Mouse (Mus musculus) urinary bladder, postnatal 4 days (tissue): Measurements from ENCODE around the gene Egln1.

Source experiments
- DNase-seq, 2 experiments: peaks; one replicate each; pipeline ENCODE4 v3.0.0; 2021 to 2022; ENCODE audit warnings: low spot score in 2 of 2

Gene Egln1

DNA sequence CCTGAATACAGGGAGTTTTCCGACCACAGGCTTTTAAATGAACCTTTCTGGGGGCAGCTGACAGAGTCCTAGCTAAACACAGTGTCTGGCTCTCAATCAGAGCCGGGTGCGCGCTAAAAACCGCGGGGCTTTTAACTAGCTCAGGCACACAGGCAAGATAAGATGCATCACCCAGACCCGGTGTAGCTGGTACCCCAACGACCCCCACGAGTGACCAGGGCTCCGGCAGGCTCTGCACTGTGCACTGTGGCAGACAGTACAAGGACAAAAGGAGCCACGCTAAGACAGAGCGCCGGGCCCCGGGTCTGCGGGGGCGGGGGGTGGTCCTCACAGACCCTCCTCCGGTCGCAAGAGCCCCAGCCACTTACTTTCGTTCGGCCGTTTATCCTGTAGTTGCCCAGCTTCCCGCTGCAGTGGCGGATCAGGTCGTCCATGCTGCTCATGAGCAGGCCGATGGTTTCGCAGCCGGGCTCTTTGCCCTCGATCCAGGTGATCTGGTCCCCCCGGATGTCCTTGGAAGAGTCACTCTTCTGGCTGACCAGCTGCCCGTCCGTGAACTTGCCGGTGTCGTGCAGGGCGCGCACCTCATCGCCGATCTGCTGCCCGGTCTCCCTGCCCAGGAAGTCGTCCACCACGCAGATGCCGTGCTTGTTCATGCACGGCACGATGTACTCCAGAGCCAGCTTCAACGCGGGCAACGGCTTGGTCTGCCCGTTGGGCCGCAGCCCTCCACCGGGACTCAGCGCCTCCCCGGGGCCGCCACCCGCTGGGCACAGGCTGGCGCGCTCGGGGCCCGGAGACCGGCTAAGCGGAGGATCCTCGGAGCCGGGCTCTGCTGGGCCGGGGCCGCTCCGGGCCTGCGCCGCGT, 1.0 kb downstream of the Egln1 start:
- peak in 1 of 2 experiments; percentile 48 for DNase-seq

- no peak for DNase-seq
Observed at GRCm38 (mm10) chr8:124944406-124944805, 4.7 kb downstream of the Egln1 start.

GRCm38 (mm10) chr8:124943801-124944200, 5.3 kb downstream of the Egln1 start:
- no peak for DNase-seq

DNA sequence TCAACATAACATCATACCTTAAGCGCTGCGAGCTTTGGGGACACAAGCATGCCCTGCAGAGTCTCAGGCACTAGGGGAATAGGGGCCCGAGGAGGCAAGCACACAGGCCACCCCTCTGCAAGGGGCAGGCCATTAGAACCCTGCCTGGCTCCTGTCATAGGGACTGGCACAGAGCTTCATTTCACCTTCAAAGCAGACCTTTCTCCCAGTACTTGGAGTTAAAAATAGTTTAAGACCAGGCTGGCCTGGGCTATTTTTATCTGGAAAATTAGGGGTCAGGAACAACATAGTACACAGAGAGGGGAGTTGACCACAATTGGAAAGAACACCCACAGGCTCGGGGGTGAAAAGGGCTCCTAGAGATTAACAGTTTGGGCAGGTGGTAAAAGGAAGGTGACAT, 11.8 kb downstream of the Egln1 start:
- DNase-seq: no peak

DNA sequence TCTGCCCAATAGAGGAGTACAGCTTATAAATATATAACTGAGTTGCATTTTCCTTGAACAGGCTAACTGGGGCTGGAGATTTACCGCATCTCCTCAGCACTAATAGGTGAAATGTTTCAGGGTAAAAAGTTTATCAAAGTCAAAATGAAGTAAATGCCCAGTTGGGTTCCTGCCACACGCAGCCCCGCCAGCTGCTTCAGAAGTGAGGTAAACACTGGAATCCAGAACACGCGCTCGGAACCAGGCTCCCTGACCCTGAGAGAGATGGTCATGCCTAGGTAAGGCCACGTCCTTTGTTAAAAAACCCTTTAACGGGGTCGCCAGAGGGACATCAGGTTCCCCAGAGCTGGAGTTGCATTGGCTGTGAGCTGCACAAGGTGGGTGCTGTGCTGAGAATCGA, 12.4 kb downstream of the Egln1 start:
- no peak for DNase-seq

GRCm38 (mm10) chr8:124935116-124935515, 14.0 kb downstream of the Egln1 start:
- no peak for DNase-seq

DNA sequence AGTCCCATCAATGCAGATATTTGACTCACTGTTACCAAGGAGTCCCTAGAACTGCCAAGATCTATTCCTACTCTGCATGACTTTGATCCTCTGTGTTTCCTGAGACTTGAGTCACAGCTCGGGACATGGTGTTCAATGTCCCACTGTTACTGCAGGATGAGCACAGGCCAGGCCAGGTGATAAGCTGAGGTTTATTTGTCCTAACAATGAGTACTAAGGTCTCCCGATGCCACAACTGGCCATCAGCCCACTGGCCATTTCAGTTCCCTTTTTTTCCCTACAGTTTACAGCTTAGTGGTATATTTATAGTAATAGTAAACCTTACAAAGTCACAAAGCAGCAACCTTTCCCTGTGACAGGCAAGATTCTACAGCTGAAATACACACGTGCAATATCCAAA, 16.7 kb downstream of the Egln1 start:
- no peak for DNase-seq

DNA sequence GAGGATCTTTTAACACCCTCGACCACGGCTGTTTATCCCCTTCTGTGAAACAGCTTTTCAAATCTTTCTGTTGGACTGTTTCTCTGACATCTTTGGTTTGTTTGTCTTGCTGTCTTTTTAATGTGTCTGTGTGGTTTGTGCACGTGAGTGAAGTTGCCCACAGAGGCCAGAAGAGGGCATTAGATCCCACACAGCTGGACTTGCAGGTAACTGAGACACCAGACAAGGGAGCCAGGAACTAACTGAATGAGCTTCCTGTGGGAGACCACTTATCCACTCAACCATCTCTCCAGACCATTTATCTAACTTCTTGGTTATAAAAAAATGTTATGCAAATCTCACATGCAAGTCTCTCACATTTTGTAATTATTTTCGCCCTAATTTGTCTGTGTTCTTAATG, 18.5 kb downstream of the Egln1 start:
- no peak for DNase-seq

DNA sequence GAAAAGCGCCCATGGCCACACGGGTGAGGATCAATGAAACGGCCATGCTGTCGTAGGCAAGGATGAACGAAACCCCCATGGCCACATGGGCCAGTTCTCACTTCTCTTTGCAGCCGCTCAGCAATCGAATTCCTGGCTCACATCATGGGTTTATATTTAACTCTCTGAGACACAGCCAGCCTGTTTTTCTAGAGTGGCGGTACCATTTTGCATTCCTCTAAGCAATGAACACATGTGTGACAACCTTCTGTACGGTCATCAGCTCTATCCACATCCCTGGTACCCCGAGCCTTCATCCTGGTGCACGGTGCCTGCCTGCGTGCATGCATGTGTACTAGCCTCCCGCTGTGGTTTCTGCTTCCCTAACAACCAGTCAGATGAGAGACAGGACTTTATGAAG, 19.0 kb downstream of the Egln1 start:
- no peak for DNase-seq

- DNase-seq: no peak
Observed at GRCm38 (mm10) chr8:124929006-124929405, 20.1 kb downstream of the Egln1 start.

- DNase-seq: peak; percentile 69 to 71
Observed at GRCm38 (mm10) chr8:124926351-124926771, 22.8 kb downstream of the Egln1 start.

DNA sequence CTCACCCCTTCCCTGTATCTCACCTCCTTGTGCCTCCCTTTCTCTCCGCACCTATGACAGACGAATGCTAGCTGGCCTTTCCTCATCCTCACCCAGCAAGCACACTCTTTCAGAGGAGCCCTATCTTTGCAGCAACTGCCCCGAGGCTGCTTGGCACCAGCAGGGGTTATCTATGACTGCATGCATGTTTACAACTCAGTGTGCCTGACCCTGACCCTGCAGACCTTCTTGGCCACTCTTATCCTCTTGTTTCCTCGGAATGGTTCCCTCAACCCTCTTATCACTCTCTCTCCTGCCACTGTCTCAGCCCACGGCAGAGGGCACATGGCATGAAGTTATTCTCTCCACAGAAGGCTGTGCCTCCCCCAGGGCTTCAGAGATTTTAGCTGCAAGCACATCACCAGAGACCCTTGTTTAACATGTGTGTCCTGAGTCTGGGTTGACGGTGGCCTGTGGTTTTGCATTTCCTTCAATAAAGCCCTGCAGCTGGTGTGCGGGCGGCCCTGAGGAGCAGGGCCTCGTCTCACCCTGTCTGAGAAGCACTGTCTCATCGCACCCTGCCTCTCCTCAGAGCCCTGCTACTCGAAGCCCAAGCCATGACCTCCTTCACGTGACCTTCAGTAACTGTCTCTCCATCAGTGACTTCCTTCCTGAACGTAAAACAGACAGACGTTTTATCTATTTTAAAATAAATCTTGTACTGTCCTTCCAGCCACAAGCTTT, 23.4 kb downstream of the Egln1 start:
- DNase-seq: no peak

- DNase-seq: no peak
Observed at GRCm38 (mm10) chr8:124923971-124924652, 25.0 kb downstream of the Egln1 start.

DNA sequence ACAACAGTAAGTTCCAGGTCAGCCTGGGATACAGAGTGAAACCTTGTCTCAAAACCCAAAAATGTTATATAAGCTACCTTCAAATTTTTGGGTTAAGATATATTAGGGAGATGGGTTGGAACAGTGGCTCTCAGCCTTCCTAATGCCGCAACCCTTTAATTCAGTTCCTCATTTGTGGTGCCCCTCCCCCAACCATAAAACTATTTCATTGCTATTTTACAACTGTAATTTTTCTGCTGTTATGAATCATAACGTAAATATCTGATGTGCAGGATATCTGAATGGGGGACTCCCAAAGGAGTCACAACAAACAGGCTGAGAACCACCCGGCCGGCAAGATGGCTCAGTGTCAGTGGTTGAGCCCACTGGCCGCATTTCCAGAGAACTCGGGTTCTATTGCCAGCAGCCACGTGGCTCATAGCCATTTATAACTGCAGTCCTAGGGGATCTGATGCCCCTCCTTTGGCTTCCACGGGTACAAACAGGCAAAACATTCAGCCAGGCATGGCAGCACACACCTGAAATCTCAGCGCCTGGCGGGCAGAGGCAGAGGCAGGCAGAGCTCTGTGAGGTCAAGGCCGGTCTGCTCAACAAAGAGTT, 26.5 kb downstream of the Egln1 start:
- DNase-seq: no peak

DNA sequence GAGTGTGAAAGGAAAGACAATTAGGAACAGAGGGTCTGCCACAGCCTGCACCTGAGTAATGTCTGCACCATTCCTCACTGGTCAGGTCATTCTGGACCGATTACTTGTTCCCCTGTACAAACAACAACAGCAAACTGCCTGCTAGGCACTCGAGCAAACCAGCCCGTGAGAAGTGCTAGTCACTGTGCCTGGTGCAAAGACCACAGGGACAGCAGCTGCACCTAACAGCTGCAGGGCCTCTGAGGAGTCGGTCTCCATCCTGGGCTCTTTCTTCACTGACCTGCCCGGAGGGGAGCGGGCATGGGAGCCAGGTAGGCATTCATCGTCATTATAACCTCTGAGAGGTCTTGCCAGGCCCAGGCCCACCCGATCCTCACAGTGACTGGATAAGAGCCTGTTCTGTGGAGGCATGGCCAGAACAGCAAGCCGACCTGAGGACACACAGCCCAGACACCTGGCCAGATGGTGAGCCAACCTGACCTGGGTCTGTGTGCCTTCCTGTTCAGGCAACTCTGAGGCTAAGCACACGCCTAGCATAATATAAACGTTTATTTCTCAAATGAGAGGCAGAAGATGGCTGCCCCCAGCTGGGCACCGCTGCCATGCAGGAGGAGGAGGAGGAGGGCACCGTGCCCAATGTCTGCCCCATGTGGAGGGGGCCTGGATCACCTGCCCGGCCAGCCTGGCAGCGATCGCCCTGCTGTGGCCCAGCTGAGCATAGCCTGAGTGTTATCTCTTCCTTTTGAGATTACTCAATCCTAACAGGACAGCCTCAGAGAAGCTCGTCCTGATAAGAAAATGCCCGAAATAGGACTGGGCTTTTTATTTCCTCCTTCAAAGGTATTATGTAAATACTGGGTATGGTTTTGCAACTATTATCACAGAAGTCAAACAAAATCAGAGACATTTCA, 27.5 kb downstream of the Egln1 start:
- no peak for DNase-seq

DNA sequence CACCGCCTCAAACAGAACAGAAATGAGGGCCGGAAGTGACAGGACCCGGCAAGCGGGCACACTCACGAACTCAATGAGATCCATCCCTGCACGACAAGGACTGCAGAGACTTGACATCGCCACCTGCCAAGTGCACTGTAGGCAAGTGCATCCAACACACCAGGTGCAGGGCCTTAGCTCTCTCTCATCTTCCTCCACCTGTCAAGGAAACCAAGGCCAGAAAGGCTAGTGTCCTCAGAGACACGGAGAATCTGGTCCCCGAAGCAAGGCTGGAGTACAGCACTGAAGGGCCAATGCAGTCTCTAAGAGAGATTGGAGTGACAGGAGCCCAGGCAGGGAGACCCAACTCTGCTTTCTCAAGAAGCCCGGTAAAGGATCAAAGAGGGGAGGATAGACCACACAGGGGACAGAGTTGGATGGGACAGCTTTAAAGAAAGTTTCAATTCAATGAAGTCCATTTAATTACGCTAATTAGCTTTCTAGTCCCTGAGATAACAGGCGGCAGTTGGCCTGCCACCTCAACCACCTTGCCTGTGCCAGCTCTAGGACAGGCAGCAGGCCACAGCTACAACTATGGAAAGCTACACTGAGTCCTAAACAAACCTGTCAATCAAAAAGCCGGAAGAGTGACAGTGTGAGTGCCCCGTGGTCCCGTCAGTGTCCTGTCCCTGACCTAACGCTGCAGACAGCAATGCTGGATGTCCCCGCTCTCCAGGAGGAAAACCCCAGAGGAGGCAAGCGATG, 31.2 kb downstream of the Egln1 start:
- DNase-seq: no peak

GRCm38 (mm10) chr8:124914061-124914460, 35.1 kb downstream of the Egln1 start:
- no peak for DNase-seq

DNA sequence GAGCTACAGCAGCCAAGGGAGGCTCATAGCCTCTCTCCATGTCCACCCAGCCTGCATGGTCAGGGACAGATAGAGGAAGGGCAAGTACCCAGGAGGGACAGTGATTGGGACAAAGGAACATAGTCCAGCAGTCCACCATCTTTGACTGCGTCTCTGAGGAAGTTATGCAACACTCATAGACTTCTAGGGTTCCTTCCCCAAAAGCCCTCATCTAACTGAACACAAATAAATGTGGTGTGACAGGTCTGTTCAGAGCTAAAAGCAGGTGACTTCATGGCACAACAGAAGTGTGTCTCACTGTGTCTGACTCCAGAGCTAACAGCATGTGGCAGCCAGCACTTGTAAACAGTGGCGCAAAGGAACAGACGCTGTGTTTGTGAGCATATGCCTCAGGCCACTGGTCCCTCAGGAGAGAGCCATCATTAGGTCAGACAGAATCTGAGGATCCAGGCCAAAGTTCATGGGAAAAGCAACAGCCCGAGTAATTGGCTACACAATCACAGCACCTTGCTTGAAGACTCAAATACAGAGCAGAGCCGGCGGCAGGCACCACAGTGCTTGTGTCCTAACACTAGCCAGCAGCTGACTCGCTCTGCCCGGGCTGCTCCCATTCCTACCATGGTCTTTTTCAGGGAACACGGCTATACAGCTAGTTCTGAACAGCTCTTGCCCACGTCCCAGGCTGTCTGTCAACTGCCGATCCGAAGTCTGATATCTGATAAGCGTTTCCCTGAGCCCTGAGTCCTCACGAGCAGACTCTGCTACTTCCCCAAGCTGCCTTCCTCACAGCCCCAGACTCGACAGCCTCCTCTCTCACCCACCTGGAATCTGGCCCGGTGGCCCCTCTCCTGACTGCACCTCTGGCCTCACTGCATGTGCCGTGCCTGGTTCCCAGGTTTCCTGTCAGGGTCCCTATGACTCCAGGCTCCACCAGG, 36.9 kb downstream of the Egln1 start:
- no peak for DNase-seq

GRCm38 (mm10) chr8:124910349-124910748, 38.8 kb downstream of the Egln1 start:
- no peak for DNase-seq
